Mouse (Mus musculus): ENCODE data around the gene Acad11.

The Acad11 gene

DNA sequence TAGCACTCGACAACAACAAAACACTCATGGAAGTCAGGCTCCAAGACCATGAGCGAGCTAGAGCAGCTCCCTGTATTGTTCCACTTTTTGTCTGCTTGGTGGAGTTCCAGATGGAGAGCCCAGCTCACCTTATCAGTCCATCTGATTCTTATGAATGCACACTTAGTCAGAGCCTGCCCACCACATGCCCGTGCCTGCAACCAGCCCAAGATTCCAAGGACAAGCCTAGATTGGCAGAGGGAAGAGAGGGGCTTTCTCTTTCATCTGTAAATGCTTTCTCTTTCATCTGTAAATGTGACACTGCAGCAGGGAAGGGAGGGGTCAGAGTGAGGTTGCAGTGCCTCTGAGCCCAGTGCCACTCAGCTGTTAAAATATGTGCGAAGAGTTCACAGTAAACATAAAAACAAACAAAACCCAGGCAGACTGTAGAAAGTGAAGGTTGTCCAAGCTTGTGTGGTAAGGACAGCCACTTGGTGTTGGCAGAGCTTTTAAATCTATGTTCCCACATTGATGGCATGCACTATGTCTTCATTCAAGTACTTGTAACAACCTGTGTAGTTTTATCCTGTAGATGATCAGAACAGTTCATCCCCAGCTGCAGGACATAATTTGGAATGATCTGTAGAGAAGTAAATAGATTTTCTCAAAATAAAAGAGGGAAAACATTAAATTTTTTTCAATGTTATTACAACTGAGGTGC lies 22.7 kb downstream of the Acad11 start:
- no peak for DNase-seq

DNA sequence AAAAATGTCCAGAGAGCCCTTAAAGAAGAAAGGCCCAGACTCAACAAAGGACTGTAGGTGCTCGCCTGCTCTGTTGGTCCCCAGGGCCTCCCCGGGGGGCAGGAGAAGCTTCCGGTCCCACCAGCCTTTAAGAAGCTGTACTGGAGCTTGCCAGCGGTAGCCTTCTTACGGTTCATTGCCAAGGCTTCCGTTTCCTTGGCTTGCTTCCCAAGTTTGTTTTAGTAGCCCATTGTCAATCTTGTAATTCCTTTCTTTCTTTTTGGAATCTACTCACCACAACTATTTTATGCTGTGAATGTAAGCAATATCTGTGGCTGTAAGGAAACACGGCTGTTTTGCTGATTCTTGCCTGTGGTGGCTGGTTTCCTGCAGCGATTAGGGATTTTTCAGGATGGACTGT lies 25.4 kb downstream of the Acad11 start:
- DNase-seq, result no peak

DNA sequence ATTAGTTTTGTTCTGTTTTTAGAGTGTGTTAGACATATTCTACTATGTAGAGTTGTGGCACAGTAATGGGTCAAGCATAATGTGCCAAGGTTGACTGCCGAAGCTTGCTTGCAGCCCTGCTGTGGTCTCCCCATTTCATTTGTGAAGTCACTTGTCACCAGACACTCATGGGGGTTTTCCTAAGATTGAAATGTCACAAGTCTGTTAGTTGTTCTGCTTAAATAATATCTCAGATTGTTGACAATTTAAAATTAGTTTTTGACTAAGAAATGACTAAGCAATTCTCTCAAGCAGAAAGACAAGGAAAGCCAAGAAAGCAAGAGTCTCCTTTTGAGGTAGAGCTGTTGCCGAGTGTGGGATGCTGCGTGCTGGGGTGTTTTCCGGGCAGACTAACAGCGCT lies 29.8 kb downstream of the Acad11 start:
- no peak for DNase-seq

DNA sequence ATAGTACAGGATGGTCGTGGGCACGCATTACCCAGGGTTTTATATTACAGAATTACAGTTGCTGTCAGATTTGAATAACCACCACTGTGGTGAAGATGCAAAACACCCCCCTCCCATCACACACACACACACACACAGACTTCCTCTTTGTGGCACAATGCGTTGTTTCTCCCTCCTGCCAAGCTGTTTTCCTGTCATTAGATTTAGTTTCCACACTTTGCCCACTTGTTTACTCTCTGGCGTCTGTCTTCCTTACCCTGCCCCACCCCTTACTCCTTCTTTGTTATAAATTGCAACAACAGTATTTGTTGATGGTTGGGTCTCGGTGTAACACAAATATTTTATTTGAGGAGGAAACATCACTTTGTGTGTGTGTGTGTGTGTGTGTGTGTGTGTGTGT lies 35.1 kb downstream of the Acad11 start:
- no peak for DNase-seq

DNA sequence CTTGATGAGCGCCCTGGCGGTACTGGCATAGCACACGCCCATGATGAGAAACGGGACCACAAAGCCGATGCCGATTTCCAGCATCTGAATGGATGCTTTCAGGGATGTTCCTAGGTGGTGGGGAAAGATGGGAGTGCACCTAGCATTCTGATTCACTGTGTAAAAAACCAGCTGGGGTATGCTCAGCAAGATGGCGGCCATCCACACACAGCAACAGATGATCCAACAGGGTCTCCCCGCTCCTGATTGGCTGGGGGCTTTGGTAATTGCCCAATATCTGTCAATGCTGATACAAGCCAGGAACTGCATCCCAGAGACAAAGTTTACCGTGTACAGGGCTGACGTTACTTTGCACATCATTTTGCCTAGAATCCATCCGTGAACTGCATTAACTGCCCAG lies 35.9 kb downstream of the Acad11 start:
- DNase-seq, result peak; percentile 19

DNA sequence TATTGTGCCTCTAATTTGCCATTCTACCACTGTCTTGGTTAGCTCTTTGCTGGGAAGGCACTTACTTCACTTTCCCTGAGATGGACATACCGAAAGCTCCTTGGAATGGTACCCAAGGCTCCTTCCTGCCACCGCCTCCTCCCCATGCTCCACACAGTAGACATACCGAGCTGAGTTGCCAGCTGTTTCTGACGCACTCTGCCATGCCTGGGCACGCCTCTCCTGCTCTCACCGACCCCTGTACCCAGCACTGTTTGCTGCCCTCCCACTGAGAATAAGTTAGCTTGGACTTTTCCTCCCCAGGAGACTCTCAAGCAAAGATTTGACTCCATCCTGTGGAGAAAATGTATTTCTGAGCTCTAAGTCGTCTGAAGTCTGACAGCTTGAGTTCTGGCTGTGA lies 37.6 kb downstream of the Acad11 start:
- no peak for DNase-seq

DNA sequence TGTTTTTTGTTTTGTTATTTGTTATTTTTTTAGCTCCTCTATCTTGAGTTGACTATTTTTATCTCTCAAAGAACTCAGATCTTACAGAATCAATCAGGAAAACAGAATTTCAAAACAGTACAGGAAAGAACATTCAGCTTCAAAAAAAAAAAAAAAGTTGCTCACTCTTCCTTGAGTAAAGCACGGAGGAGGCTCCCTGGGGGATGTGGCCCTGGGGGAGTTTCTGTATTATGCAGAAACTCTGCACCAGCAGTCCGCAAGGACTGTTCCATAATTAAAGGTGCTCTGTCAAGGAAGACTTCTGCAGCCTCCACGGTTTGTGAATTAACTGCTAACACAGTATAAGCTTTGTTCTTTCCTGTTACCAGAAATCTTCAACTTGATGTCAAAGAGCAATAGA lies 38.3 kb downstream of the Acad11 start:
- DNase-seq, result no peak

DNA sequence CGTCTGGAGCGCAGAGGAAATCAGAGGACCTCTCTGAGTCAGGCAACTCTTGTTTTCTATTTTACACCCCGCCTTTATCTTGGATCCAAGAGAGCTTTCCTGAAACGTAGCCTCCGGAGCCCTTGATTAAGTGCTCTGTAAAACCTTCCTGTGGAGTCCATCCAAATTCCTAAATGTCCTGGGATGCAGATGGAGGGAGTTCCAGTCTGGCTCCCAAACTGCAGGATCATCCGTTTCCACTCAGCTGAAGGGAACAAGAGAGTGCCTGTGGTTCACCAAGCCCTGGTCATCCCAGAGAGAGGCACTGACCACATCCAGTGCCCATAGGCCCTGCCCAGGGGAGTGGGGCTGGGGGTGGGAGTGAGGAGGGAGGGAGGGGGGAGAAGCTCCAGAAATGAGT lies 39.1 kb downstream of the Acad11 start:
- no peak for DNase-seq

DNA sequence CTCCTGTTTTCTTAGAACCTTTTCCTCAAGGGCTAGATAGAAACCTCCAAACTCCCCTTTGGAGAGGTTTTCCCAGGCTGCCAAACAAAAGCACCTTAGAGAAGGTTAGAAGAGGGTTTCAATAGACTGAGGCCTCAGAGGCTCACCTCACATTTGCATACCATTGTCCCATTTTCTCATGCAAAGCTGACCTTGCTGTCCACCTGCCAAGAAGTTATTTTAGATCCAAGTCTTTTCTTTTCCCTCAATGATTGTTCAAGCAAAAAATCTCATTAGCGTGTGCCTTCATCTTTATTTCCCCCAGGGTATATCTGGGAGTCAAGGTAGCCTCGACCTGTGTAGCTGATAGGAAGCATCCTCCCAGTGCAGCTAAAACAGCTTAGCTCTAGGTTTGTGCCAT lies 39.7 kb downstream of the Acad11 start:
- DNase-seq, result no peak

DNA sequence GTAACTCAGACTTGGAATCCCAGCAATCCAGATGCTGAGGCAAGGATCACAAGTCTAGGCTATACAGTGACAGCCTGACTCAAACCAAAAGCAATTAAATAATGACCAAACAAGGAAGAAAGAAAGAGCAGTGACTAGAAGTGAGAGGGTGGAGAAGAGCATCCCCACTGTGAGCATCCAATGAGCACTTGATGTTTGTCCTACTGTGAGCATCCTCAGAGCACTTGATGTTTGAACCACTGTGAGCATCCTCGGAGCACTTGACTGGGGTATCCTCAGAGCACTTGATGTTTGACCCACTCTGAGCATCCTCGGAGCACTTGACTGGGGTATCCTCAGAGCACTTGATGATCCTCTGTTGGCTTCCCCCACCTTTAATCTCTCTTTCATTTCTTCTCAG lies 41.8 kb downstream of the Acad11 start:
- no peak for DNase-seq

DNA sequence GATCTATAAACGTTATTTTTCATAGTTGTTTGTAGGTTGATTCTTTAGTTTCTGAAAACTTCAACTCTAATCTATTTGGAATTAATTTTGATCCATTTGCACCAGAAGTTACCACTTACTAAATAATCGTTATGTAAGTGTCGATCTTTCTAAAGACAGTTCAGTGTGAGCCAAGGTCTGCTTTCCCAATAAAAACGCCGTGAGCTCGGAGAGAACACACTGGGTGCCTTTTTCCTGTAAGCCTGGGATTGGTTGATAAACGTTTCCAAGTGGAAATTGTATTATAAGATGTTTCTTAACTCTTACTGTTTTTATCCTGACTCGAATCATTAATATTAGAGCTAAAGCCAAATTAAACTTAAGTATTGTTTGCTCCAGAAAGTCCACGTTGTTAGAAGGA lies 43.8 kb downstream of the Acad11 start:
- DNase-seq, result no peak

DNA sequence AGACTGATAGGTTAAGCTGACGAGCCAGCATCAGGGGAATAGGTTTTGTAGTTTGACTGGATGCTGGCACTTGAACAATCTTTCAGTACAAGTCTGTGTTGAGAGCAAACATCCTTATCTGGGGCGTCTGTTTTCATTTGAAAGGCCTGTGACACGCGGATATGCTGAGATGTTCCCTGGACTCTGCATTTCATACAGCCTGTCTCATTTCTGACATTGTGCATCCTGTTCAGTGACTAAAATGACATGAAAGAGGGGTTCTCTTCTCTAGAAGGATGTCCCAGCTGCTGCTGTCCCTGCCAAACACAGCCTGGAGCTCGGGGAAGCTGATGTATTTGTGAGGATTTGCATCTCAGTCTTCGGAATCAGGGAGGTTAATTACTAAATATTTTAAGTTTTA lies 44.3 kb downstream of the Acad11 start:
- DNase-seq, result no peak

DNA sequence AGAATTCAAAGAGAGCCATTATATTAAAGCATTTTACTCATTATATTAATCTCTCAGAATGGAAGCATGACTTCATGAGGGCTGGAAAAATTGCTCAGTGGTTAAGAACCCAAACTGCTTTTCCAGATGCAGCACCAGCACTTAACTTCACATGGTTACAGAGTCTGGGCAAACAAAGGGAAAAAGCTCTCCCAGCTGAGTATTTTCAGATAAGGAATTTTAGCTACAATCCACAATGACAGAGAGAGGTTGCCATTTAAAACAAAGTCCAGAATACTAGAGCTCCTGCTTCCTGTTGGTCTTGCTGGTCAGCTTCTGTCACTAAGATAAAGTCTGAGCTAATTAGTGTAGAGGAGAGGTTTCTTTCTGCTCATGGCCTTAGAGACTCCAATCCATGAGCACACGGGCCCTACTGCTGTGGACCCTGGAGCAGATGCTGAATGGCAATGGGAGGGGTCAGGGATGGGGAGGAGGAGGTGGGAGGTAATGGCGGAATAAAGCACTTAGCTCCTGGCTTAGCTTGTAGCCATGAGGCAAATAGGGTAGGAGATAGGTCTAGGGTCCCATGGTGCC lies 45.5 kb downstream of the Acad11 start:
- no peak for DNase-seq

DNA sequence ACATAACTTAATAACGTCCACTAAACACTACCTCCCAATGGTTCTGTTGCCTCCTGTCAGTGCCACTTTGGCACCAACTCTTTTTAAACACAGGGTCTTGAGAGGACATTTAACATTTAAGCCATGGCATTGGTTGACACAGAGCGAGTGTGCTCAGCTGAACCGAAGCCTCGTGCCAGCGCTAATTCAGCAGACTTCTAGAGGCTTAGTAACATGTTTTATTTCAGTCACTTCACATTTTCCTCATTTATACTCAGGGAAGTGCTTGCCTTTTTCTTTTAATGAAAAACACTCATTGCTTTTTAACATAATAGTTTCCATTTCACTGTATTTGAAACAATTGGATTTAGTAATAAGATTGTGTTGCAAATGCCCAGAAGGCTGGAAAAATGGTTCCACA lies 46.0 kb downstream of the Acad11 start:
- DNase-seq, result no peak

DNA sequence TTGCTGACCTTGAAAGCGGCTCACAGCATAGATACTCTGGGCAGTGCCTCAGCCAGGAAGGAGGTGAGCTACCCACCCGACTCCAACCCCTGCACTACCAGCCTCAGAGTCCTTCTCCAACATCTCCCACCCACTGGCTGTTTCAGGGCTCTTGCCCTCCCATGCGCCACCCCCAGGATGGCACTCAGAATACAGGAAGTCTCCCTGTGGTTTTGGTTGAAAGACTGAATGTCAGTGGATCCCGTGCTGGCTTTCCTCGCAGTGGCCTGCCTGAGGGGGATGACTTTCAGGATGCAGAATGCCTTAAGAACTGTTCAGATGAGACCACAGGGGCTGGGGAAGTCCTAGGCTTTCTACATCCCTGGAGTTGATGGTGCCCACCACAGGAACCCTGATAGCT lies 59.9 kb downstream of the Acad11 start:
- DNase-seq, result no peak

DNA sequence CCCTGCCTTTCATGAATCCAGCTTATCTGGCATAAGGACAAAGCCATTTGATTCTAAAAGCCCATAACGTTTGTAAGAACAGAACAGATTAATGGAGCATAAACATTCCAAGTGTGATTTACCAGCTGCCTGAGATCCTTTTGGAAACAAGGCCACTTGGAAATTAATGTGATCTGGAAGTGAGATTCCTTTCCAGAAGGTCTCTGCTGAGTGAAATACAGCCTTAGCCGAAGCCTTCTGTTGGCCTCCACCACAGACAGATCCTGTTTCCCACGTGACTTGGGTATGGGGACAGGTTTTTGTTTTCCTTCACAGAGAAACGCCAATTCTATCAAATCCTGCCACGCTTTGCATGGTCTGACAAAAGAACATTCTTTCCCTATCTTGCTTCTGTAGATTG lies 60.4 kb downstream of the Acad11 start:
- no peak for DNase-seq

DNA sequence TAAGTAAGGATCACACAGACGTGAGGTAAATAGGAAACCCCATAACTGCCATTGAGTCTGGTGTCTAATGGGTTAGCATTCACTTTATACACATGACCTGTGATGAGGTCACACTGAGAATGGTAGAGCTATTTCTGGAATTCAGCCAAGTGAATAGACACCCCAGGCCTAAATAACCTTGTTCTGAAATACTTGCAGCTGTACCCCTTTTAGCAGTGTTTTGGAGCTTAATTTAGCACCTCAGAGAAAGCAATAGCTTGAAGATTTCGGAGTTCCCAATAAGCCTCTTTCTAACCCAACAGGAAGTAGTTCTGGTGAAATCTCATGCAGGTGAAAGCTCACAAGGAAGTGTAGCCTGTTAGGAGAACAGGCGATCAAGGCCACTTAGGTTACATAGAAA lies 63.7 kb downstream of the Acad11 start, which contains the start of gene Ackr4:
Gene Ackr4 (minus strand): TSS at position 101 of the 400 bp plus-strand sequence.
- no peak for DNase-seq

DNA sequence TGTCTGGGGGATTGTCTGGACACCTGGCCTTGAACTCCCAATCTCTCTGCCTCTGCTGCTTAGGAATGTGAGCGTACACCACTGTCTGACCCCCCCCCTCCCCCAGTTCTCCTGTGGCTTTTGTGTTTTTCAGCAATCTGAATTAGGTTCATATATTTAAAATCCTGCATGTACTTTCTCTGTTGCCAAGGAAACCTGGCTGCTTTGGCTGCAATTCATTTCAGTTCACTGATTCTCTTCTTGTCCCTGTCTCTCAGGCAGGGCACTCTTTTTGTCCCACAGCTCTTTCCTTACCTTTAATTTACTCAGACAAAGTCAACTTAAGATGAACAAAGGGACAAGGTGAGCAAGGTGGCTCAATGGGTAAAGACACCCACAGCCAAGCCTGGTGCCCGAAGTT lies 64.9 kb downstream of the Acad11 start:
- DNase-seq, result no peak

DNA sequence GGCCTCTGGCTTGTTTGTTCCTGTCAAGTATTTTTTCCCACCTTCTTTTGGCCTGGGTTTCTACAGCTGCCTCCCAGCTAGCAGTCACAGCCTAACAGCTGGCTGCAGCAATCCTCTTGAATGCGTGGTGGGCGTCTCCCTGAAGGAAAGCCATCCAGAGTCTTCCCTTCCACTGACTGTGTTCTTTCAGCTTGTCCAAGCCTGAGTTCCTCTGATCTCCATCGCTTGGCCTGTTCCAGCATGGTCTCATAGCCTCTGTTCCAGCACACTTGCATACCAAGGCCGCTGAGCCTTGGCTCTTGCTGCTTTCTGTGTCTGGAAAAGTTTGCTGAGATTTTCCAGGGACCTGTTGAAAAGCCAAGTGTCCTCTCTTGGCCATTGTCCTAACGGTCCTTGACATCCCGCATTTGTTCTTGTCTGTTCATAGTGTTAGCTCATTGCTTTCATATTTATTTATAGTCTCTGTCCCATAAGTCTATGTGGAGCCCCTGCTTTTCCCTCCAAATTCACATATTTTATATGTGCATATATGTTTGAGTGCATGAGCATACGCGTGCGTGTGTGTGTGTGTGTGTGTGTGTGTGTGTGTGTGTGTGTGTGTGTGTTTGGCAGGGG lies 67.1 kb downstream of the Acad11 start:
- DNase-seq, result no peak

DNA sequence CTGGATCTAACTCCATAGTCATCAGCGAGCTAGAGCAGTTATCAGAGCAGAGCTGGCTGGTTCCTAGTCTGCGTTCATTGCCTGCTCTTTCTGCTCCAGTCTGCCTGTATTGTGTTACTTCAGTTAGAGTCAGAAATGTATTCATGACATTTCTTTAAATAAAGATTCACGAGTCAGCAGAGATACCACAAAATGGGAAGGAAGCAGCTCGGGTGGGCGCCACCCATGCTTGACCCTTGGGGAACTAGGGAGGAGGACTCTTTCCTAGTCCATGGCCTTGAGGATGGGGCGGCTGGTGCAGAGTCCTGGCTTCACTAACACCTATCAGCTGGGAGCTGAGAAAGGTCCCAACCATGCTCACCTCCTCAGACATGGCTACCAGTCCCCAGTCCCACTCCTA lies 77.2 kb downstream of the Acad11 start:
- DNase-seq, result no peak

DNA sequence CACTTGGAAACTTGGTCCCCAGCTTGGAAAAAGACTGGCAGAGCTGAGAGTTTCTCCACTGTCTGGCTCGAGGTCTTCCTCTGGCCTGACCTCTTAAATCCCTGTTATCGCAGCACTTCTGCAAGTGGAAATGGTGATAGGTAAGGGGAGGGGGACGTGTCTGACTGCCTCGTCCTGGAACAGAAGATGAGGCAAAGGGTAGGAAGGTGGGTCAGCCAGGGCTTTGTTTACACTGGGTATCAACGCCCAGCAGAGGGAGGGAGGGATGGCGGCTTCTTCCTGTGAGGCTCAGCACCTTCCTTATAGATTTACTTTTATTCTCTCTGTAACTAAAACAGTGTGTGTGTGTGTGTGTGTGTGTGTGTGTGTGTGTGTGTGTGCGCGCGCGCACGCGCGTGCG lies 79.6 kb downstream of the Acad11 start:
- no peak for DNase-seq

DNA sequence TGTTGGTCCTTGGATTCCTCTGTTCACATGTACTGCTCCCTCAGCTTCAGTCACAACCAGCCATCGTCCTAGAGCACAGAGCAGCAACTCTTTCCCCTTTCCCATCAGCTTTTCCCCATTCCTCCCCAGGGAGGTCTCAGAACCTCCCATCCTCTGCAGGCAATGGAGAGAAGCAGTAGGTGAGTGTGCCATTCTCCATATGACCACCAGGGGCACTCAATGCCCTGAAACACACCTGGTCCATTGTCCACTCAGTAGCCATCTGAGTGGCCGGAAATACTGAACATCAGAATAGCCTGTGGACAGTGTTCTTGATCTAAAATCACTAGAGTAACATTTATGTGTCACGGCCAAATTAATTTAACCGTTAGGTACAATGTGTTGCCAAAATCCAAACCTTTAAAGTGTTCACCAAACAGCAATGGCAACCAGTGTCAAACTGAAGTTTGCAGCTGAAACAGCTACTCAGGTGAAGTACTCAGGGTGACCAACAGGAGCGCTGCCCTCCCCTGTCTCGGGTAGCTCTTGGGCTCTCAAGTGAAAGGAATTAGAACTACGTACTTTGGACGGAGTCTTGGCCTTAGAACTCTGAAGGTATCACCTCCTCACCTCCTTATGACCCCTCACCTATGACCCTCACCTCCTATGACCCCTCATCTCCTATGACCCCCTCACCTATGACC lies 81.3 kb downstream of the Acad11 start:
- DNase-seq, result no peak

DNA sequence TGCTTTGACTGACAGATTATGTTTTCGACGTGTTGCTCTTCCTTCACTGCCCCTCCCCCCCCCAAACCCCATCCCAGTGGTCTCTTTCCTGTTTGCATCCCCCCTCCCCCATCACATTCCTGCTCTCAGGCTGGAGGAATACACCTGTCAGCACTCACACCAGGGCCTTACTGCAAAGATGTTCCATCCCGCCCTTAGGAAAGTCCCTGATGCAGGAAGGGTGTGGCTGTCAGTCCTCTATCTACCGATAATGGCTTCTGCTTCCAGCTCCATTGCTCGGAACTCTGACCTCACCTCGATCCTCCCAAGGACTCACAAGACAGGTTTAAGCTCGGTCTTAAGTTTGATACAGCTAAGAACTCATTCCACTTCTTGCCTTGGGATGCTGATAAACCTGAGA lies 83.5 kb downstream of the Acad11 start:
- DNase-seq, result no peak

DNA sequence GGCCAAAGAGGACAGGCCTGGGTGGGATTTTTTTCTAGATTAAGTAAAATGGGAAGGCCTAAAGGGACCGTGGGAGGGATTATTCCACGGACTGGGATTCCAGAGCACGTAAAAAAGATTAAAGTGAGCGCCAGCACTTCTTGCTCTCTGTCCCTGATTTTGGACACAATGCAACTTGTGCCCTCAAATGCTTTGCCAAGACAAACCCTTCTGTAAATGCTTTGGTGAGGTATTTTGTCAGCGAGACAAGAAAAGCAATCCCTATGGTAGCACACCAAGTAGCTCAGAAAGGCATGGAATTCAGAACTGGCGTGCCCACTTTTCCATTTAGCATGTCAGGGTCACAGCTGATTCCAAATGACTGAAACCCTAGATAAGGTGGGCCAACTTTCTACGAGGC lies 85.8 kb downstream of the Acad11 start:
- no peak for DNase-seq
